Mouse (Mus musculus): ENCODE data around the gene H2-Oa.
"Not testable (repeated sequence)": the region's sequence is repeated elsewhere in the genome, so short reads cannot be mapped to it uniquely, and the experiment has no call there.

Gene H2-Oa

DNA sequence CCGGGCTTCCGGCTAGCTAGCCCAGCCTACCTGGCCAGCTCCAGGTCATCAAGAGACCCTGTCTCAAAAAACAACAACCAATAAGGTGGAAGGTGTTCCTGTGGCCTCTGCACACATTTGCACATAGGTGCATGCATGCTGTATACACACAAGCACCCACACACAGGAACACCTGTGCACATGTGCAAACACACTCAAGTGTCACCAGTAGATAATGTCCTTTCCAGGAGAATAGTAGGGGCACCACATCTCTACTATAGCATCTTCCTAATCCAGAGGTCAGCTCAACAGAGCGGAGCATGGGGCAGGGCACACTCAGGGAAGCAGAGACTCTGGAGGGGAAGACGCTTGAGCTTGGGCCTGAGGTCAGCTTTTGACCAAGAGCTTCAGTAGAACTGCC lies 52.1 kb downstream of the H2-Oa start:
- DNase-seq: not testable (repeated sequence)
